Mouse (Mus musculus) limb, embryonic 12.5 days (tissue): Measurements from ENCODE around the gene Sh3pxd2b. TPM values are rescaled to one million over a fixed set of nuclear protein-coding genes. Genes with fewer than 3 reads are reported as not detected.

Source experiments
- ATAC-seq: fragments of 200-750 bp; cut with Nextera tagmentation; 2 replicates; pipeline ENCODE4 v1.8.0; 2017; ENCODE audit warnings: low read depth, moderate TSS enrichment; ENCODE audit not compliant: insufficient number of reproducible peaks, insufficient read depth, low FRiP score, low TSS enrichment
- H3K27ac ChIP-seq: fragments of 300-500 bp; sonication (generic); 2 replicates; pipeline ENCODE4 v1.5.1; 2016; ENCODE audit warnings: mild to moderate bottlenecking, moderate library complexity
- H3K27me3 ChIP-seq: fragments of 300-500 bp; sonication (generic); 2 replicates; pipeline ENCODE4 v1.6.1; 2016; ENCODE audit warnings: mild to moderate bottlenecking, moderate library complexity
- H3K36me3 ChIP-seq: fragments of 300-500 bp; sonication (generic); 2 replicates; pipeline ENCODE4 v1.6.1; 2016; ENCODE audit warnings: mild to moderate bottlenecking, moderate library complexity
- H3K4me1 ChIP-seq: fragments of 300-500 bp; sonication (generic); replicated peaks from 2 replicates; pipeline ENCODE4 v1.6.1; 2016
- H3K4me2 ChIP-seq: fragments of 300-500 bp; sonication (generic); 2 replicates; pipeline ENCODE4 v1.6.1; 2016; ENCODE audit warnings: mild to moderate bottlenecking, moderate library complexity
- H3K4me3 ChIP-seq: fragments of 300-500 bp; sonication (generic); replicated peaks from 2 replicates; pipeline ENCODE4 v1.5.1; 2016; ENCODE audit warnings: mild to moderate bottlenecking
- H3K9ac ChIP-seq: fragments of 300-500 bp; sonication (generic); replicated peaks from 2 replicates; pipeline ENCODE4 v1.6.1; 2016; ENCODE audit warnings: mild to moderate bottlenecking, moderate library complexity
- H3K9me3 ChIP-seq: fragments of 300-500 bp; sonication (generic); 2 replicates; pipeline ENCODE4 v1.6.1; 2016; ENCODE audit warnings: mild to moderate bottlenecking, moderate library complexity
- WGBS: fragments of 180-500 bp; shearing (Covaris S2); methylation state at CpG from one replicate; pipeline ENCODE4 v1.1.7; 2016; 5-methylcytosine and 5-hydroxymethylcytosine counted together
- polyA plus RNA-seq: library from polyadenylated mRNA; unstranded; fragments of >200 nt; fragmentation: Nextera tagmentation; extraction: Ambion mirVana; gene quantifications from 2 replicates; pipeline ENCODE4 v1.2.1, GENCODE M21; 2016

Gene Sh3pxd2b
- polyA plus RNA-seq, 1 experiment from 2014 or later, result 27.7 TPM

- Histone ChIP-seq H3K4me2 (no peak overlapping the region), H3K27me3 (no peaks in the 10 kb centered on the region), H3K4me3 (no peak overlapping the region), H3K36me3 (no peaks in the 10 kb centered on the region), H3K9me3 (no peaks in the 10 kb centered on the region), H3K27ac (no peak overlapping the region), H3K9ac (no peak overlapping the region), H3K4me1 (no peaks in the 10 kb centered on the region)
- no peak for ATAC-seq
- WGBS, result 73% methylated on average over 3 of the region's 3 CpGs
These were observed 37.7 kb upstream of the Sh3pxd2b start for GRCm38 (mm10) chr11:32309928-32310327.

GRCm38 (mm10) chr11:32316009-32316408, 31.6 kb upstream of the Sh3pxd2b start:
- no peak overlapping the region for H3K4me2 ChIP-seq
- ATAC-seq, result no peak
- H3K36me3 ChIP-seq, result no peaks in the 10 kb centered on the region
- peaks cover 1% of the 10 kb centered on the region; the same call in 1 of the 2 replicates for H3K4me1 ChIP-seq
- H3K27ac ChIP-seq, result no peak overlapping the region
- H3K27me3 ChIP-seq, result no peaks in the 10 kb centered on the region
- WGBS, result 83% methylated on average over 3 of the region's 3 CpGs
- no peak overlapping the region for H3K4me3 ChIP-seq
- H3K9ac ChIP-seq, result no peak overlapping the region
- no peaks in the 10 kb centered on the region for H3K9me3 ChIP-seq

GRCm38 (mm10) chr11:32320507-32321195, 27.0 kb upstream of the Sh3pxd2b start:
- Histone ChIP-seq H3K4me2 (no peak overlapping the region), H3K4me3 (no peak overlapping the region), H3K9ac (no peak overlapping the region), H3K9me3 (no peaks in the 10 kb centered on the region), H3K27me3 (no peaks in the 10 kb centered on the region), H3K36me3 (no peaks in the 10 kb centered on the region), H3K4me1 (peaks cover 4% of the 10 kb centered on the region; the same call in 1 of the 2 replicates), H3K27ac (no peak overlapping the region)
- peak; percentile 48; the same call in 1 of the 2 replicates for ATAC-seq
- 67% methylated on average over 11 of the region's 11 CpGs for WGBS

GRCm38 (mm10) chr11:32321196-32321565, 26.4 kb upstream of the Sh3pxd2b start:
- H3K27ac ChIP-seq, result no peak overlapping the region

GRCm38 (mm10) chr11:32324609-32325008, 23.0 kb upstream of the Sh3pxd2b start:
- peak overlapping the region; percentile 41 for H3K4me2 ChIP-seq
- H3K9me3 ChIP-seq, result no peaks in the 10 kb centered on the region
- no peaks in the 10 kb centered on the region; the same call in 1 of the 2 replicates for H3K27me3 ChIP-seq
- H3K36me3 ChIP-seq, result no peaks in the 10 kb centered on the region
- peak; percentile 49; the same call in 1 of the 2 replicates for ATAC-seq
- 14% methylated on average over 15 of the region's 15 CpGs for WGBS
- peaks cover 4% of the 10 kb centered on the region; the same call in 1 of the 2 replicates for H3K4me1 ChIP-seq
- no peak overlapping the region for H3K4me3 ChIP-seq
- 0 out of 2 replicates have a peak overlapping the region, but pooled peaks have one; percentile 23 for H3K9ac ChIP-seq
- no peak overlapping the region for H3K27ac ChIP-seq

More at GRCm38 (mm10) chr11:32321196-32321565, 26.4 kb upstream of the Sh3pxd2b start:
- Histone ChIP-seq H3K36me3 (no peaks in the 10 kb centered on the region), H3K4me3 (no peak overlapping the region), H3K27me3 (no peaks in the 10 kb centered on the region), H3K9me3 (no peaks in the 10 kb centered on the region), H3K4me2 (no peak overlapping the region), H3K4me1 (peaks cover 4% of the 10 kb centered on the region; the same call in 1 of the 2 replicates), H3K9ac (no peak overlapping the region)
- no peak; the same call in 1 of the 2 replicates for ATAC-seq
- WGBS, result 37% methylated on average over 8 of the region's 8 CpGs

- no peak overlapping the region for H3K9ac ChIP-seq
- 77% methylated on average over 6 of the region's 6 CpGs for WGBS
These were observed 16.5 kb upstream of the Sh3pxd2b start for GRCm38 (mm10) chr11:32331075-32331474.

GRCm38 (mm10) chr11:32331861-32332260, 15.8 kb upstream of the Sh3pxd2b start:
- H3K9me3 ChIP-seq, result peaks cover 4% of the 10 kb centered on the region; the same call in 1 of the 2 replicates
- 68% methylated on average over 5 of the region's 5 CpGs for WGBS
- no peaks in the 10 kb centered on the region for H3K36me3 ChIP-seq
- no peak overlapping the region for H3K9ac ChIP-seq
- no peak overlapping the region for H3K27ac ChIP-seq
- no peak overlapping the region for H3K4me2 ChIP-seq
- no peaks in the 10 kb centered on the region for H3K4me1 ChIP-seq
- ATAC-seq, result no peak
- H3K27me3 ChIP-seq, result no peaks in the 10 kb centered on the region
- H3K4me3 ChIP-seq, result no peak overlapping the region

More at GRCm38 (mm10) chr11:32331075-32331474, 16.5 kb upstream of the Sh3pxd2b start:
- Histone ChIP-seq H3K4me2 (no peak overlapping the region), H3K36me3 (no peaks in the 10 kb centered on the region), H3K27me3 (no peaks in the 10 kb centered on the region; the same call in 1 of the 2 replicates), H3K9me3 (no peaks in the 10 kb centered on the region), H3K4me1 (no peaks in the 10 kb centered on the region), H3K4me3 (no peak overlapping the region), H3K27ac (no peak overlapping the region)
- no peak for ATAC-seq

GRCm38 (mm10) chr11:32333235-32333634, 14.4 kb upstream of the Sh3pxd2b start:
- no peak for ATAC-seq
- H3K4me2 ChIP-seq, result no peak overlapping the region
- H3K27me3 ChIP-seq, result no peaks in the 10 kb centered on the region
- H3K9me3 ChIP-seq, result peaks cover 7% of the 10 kb centered on the region; the same call in 1 of the 2 replicates
- WGBS, result 84% methylated on average over 2 of the region's 2 CpGs
- H3K4me3 ChIP-seq, result no peak overlapping the region
- H3K36me3 ChIP-seq, result no peaks in the 10 kb centered on the region
- no peaks in the 10 kb centered on the region for H3K4me1 ChIP-seq
- no peak overlapping the region for H3K27ac ChIP-seq
- no peak overlapping the region for H3K9ac ChIP-seq

- no peaks in the 10 kb centered on the region for H3K36me3 ChIP-seq
- H3K4me1 ChIP-seq, result peaks cover 6% of the 10 kb centered on the region; the same call in 1 of the 2 replicates
- H3K9ac ChIP-seq, result no peak overlapping the region
- no peaks in the 10 kb centered on the region for H3K27me3 ChIP-seq
- H3K27ac ChIP-seq, result no peak overlapping the region
- no peak overlapping the region for H3K4me3 ChIP-seq
- H3K4me2 ChIP-seq, result no peak overlapping the region
- no peak for ATAC-seq
- H3K9me3 ChIP-seq, result peaks cover 7% of the 10 kb centered on the region; the same call in 1 of the 2 replicates
- 89% methylated on average over 6 of the region's 6 CpGs for WGBS
These were observed 11.1 kb upstream of the Sh3pxd2b start for GRCm38 (mm10) chr11:32336435-32336907.

- Histone ChIP-seq H3K27me3 (no peaks in the 10 kb centered on the region; the same call in 1 of the 2 replicates), H3K4me1 (peaks cover 6% of the 10 kb centered on the region; the same call in 1 of the 2 replicates), H3K36me3 (no peaks in the 10 kb centered on the region), H3K9ac (no peak overlapping the region), H3K9me3 (peaks cover 7% of the 10 kb centered on the region; the same call in 1 of the 2 replicates), H3K27ac (no peak overlapping the region), H3K4me2 (no peak overlapping the region), H3K4me3 (no peak overlapping the region)
- 53% methylated on average over 2 of the region's 2 CpGs for WGBS
- no peak for ATAC-seq
These were observed 8.5 kb upstream of the Sh3pxd2b start for GRCm38 (mm10) chr11:32339131-32339531.
